Mouse (Mus musculus) activated CD4-positive, CD25-positive, alpha-beta regulatory T cell, adult 9 weeks (primary cell): ENCODE results near the gene Gm6169. TPM values are rescaled to one million over a fixed set of nuclear protein-coding genes. Genes with fewer than 3 reads are reported as not detected.

Source experiments
- polyA plus RNA-seq: library from polyadenylated mRNA; unstranded; fragments of 100-300 nt; shearing (Covaris generic); gene quantifications from one replicate; pipeline ENCODE4 v1.2.1, GENCODE M21; 2017

Gene Gm6169
- polyA plus RNA-seq, result 9.4 TPM

GRCm38 (mm10) chr13:97099187-97099852 lies at the start of gene Gm6169:
Gene Gm6169, minus strand, starts transcription at chr13:97099237.

GRCm38 (mm10) chr13:97137466-97138400 lies 38.7 kb upstream of the Gm6169 start, which contains the start of the genes Gfm2 and Nsa2:
Gene Gfm2, plus strand, starts transcription at chr13:97137937.
Gene Nsa2, minus strand, starts transcription at chr13:97137937.

GRCm38 (mm10) chr13:97066649-97067550 lies 32.1 kb downstream of the Gm6169 start, which contains the start of gene Fam169a:
Gene Fam169a, plus strand, starts transcription at chr13:97067286.

Other genes starting within 250 kb of the Gm6169 start
- gene Gcnt4, start 174.5 kb downstream of the Gm6169 start, polyA plus RNA-seq, result not detected
- gene 1700029F12Rik, start 64.9 kb downstream of the Gm6169 start, polyA plus RNA-seq, result not detected
- gene Fam169a, start 32.0 kb downstream of the Gm6169 start, polyA plus RNA-seq, result 0.26 TPM
- 48.1 TPM for gene Gfm2, start 38.7 kb upstream of the Gm6169 start, polyA plus RNA-seq
- gene Nsa2, start 38.7 kb upstream of the Gm6169 start, polyA plus RNA-seq, result 94.0 TPM
- gene Hexb, start 99.1 kb upstream of the Gm6169 start, polyA plus RNA-seq, result 86.7 TPM
- 0.17 TPM for gene Enc1, start 141.9 kb upstream of the Gm6169 start, polyA plus RNA-seq